Mouse (Mus musculus): ENCODE results near the gene Myo1e.

Myo1e gene

GRCm38 (mm10) chr9:70220461-70221170 is 13.5 kb downstream of the Myo1e start:
- in situ Hi-C loops (cut with MboI; ENCODE audit: low sequenced_read_pairs), result no loop called here

- in situ Hi-C loops (cut with MboI; ENCODE audit: low sequenced_read_pairs), result no loop called here
Observed at GRCm38 (mm10) chr9:70223142-70223541, 16.0 kb downstream of the Myo1e start.

- in situ Hi-C loops (cut with MboI; ENCODE audit: low sequenced_read_pairs), result no loop called here
Observed at GRCm38 (mm10) chr9:70224046-70224445, 16.9 kb downstream of the Myo1e start.

GRCm38 (mm10) chr9:70226359-70226758 is 19.2 kb downstream of the Myo1e start:
- in situ Hi-C loops (cut with MboI; ENCODE audit: low sequenced_read_pairs), result no loop called here

- in situ Hi-C loops (cut with MboI; ENCODE audit: low sequenced_read_pairs), result no loop called here
Observed at GRCm38 (mm10) chr9:70229823-70230222, 22.7 kb downstream of the Myo1e start.

- in situ Hi-C loops (cut with MboI; ENCODE audit: low sequenced_read_pairs), result no loop called here
Observed at GRCm38 (mm10) chr9:70232044-70233010, 25.2 kb downstream of the Myo1e start.

GRCm38 (mm10) chr9:70237136-70237535 is 30.0 kb downstream of the Myo1e start:
- in situ Hi-C loops (cut with MboI; ENCODE audit: low sequenced_read_pairs), result no loop called here

- in situ Hi-C loops (cut with MboI; ENCODE audit: low sequenced_read_pairs), result no loop called here
Observed at GRCm38 (mm10) chr9:70237561-70237960, 30.4 kb downstream of the Myo1e start.

GRCm38 (mm10) chr9:70238391-70238790 is 31.2 kb downstream of the Myo1e start:
- in situ Hi-C loops (cut with MboI; ENCODE audit: low sequenced_read_pairs), result no loop called here

- in situ Hi-C loops (cut with MboI; ENCODE audit: low sequenced_read_pairs), result no loop called here
Observed at GRCm38 (mm10) chr9:70239229-70239628, 32.1 kb downstream of the Myo1e start.

GRCm38 (mm10) chr9:70240703-70241410 is 33.7 kb downstream of the Myo1e start:
- in situ Hi-C loops (cut with MboI; ENCODE audit: low sequenced_read_pairs), result no loop called here

GRCm38 (mm10) chr9:70241411-70241961 is 34.3 kb downstream of the Myo1e start:
- in situ Hi-C loops (cut with MboI; ENCODE audit: low sequenced_read_pairs), result no loop called here

- in situ Hi-C loops (cut with MboI; ENCODE audit: low sequenced_read_pairs), result no loop called here
Observed at GRCm38 (mm10) chr9:70242112-70242862, 35.1 kb downstream of the Myo1e start.

- in situ Hi-C loops (cut with MboI; ENCODE audit: low sequenced_read_pairs), result no loop called here
Observed at GRCm38 (mm10) chr9:70243241-70243640, 36.1 kb downstream of the Myo1e start.

- in situ Hi-C loops (cut with MboI; ENCODE audit: low sequenced_read_pairs), result no loop called here
Observed at GRCm38 (mm10) chr9:70243708-70244107, 36.6 kb downstream of the Myo1e start.

GRCm38 (mm10) chr9:70244115-70244514 is 37.0 kb downstream of the Myo1e start:
- in situ Hi-C loops (cut with MboI; ENCODE audit: low sequenced_read_pairs), result no loop called here

- in situ Hi-C loops (cut with MboI; ENCODE audit: low sequenced_read_pairs), result no loop called here
Observed at GRCm38 (mm10) chr9:70245040-70245439, 37.9 kb downstream of the Myo1e start.

GRCm38 (mm10) chr9:70246427-70246826 is 39.3 kb downstream of the Myo1e start:
- in situ Hi-C loops (cut with MboI; ENCODE audit: low sequenced_read_pairs), result no loop called here

- in situ Hi-C loops (cut with MboI; ENCODE audit: low sequenced_read_pairs), result no loop called here
Observed at GRCm38 (mm10) chr9:70248046-70248445, 40.9 kb downstream of the Myo1e start.

- in situ Hi-C loops (cut with MboI; ENCODE audit: low sequenced_read_pairs), result no loop called here
Observed at GRCm38 (mm10) chr9:70248826-70249225, 41.7 kb downstream of the Myo1e start.

All from CH12F3 (cell line).